Mouse (Mus musculus) kidney, embryonic 16.5 days (tissue): ENCODE results near the gene Tmem218. TPM values are rescaled to one million over a fixed set of nuclear protein-coding genes. Genes with fewer than 3 reads are reported as not detected.

Experiments
- ATAC-seq: fragments of 200-750 bp; cut with Nextera tagmentation; 2 replicates; pipeline ENCODE4 v1.8.0; 2017; ENCODE audit warnings: moderate TSS enrichment; ENCODE audit not compliant: low FRiP score, low TSS enrichment
- H3K27ac ChIP-seq: fragments of 300-500 bp; sonication (generic); 2 replicates; pipeline ENCODE4 v1.5.1; 2014; ENCODE audit warnings: low read length
- H3K27me3 ChIP-seq: fragments of 300-500 bp; sonication (generic); 2 replicates; pipeline ENCODE4 v1.6.1; 2014; ENCODE audit warnings: low read length, control low read depth, mixed read lengths; ENCODE audit not compliant: insufficient read depth
- H3K36me3 ChIP-seq: fragments of 300-500 bp; sonication (generic); 2 replicates; pipeline ENCODE4 v1.6.1; 2014; ENCODE audit warnings: low read length, control low read depth, mixed read lengths; ENCODE audit not compliant: insufficient read depth
- H3K4me1 ChIP-seq: fragments of 300-500 bp; sonication (generic); 2 replicates; pipeline ENCODE4 v1.6.1; 2014; ENCODE audit warnings: low read length, control low read depth, mixed read lengths; ENCODE audit not compliant: insufficient read depth
- H3K4me2 ChIP-seq: fragments of 300-500 bp; sonication (generic); replicated peaks from 2 replicates; pipeline ENCODE4 v1.6.1; 2014; ENCODE audit warnings: low read depth, low read length
- H3K4me3 ChIP-seq: fragments of 300-500 bp; sonication (generic); 2 replicates; pipeline ENCODE4 v1.5.1; 2014; ENCODE audit warnings: mild to moderate bottlenecking, low read length
- H3K9ac ChIP-seq: fragments of 300-500 bp; sonication (generic); replicated peaks from 2 replicates; pipeline ENCODE4 v1.6.1; 2014; ENCODE audit warnings: low read length
- H3K9me3 ChIP-seq: fragments of 300-500 bp; sonication (generic); 2 replicates; pipeline ENCODE4 v1.6.1; 2016; ENCODE audit warnings: low read length, control low read depth
- WGBS: fragments of 180-500 bp; shearing (Covaris S2); extraction: QIAGEN DNeasy Blood & Tissue Kit; methylation state at CpG from one replicate; pipeline ENCODE4 v1.1.7; 2014; 5-methylcytosine and 5-hydroxymethylcytosine counted together
- polyA plus RNA-seq: library from polyadenylated mRNA; unstranded; fragments of >200 nt; fragmentation: Nextera tagmentation; extraction: Ambion mirVana; gene quantifications from 2 replicates; pipeline ENCODE4 v1.2.1, GENCODE M21; 2015

Gene Tmem218
- polyA plus RNA-seq, 1 experiment from 2014 or later = 13.2 TPM

DNA sequence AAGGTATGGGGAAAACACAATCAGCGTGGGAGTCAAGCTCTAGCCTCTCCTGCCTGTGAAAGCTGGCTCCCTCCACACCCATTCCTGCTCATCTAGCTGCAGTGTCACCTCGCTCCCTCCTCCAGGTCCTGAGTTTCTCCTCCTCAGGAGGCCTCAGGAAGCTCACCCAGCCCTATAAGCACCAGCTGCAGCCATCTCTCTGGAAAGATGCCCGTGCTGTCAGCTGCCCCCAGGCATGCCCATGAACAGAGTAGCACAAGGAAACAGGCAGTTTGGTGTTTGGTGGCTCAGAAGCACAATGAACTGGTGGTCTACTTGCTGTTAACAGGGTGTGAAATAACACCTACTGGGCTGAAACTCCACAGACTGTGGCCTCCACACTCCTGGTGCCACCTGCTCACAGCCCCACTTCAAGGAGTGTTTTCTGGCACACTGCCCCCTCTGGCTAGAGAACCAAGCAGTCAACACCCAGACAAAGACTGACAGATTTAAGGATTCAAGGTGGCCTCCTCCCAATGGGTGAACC, 40.4 kb downstream of the Tmem218 start:
- no peaks in the 10 kb centered on the region for H3K9me3 ChIP-seq
- no peaks in the 10 kb centered on the region for H3K36me3 ChIP-seq
- H3K27me3 ChIP-seq = no peaks in the 10 kb centered on the region
- H3K27ac ChIP-seq = no peak overlapping the region; the same call in 1 of the 2 replicates
- H3K9ac ChIP-seq = no peak overlapping the region
- no peak overlapping the region for H3K4me2 ChIP-seq
- H3K4me1 ChIP-seq = peaks cover 10% of the 10 kb centered on the region
- H3K4me3 ChIP-seq = no peak overlapping the region
- peak; percentile 60 for ATAC-seq
- 25% methylated on average over 3 of the region's 3 CpGs for WGBS

DNA sequence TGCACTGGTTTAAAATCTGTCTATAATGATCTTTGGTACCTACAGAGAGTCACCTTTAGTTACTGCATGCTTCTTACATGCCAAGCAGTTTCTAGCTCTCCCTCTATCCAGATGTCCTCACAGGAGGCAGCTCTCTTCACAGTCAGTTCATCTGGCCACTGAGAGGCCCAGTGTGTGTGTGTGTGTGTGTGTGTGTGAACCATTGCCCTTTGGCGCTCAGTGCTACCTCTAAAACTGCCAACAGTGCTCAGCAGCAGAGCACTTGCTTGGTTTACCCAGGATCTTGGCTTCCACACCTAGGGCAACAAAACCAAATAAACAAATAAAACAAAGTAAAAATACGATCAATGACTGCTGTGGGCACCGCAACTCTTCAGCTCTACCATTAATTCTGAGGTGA, 42.0 kb downstream of the Tmem218 start:
- Histone ChIP-seq H3K4me2 (no peak overlapping the region), H3K9ac (no peak overlapping the region), H3K27me3 (no peaks in the 10 kb centered on the region), H3K36me3 (no peaks in the 10 kb centered on the region), H3K4me3 (no peak overlapping the region), H3K9me3 (no peaks in the 10 kb centered on the region), H3K27ac (no peak overlapping the region), H3K4me1 (peaks cover 16% of the 10 kb centered on the region)
- ATAC-seq = no peak
- WGBS = 78% methylated on average over 3 of the region's 3 CpGs

DNA sequence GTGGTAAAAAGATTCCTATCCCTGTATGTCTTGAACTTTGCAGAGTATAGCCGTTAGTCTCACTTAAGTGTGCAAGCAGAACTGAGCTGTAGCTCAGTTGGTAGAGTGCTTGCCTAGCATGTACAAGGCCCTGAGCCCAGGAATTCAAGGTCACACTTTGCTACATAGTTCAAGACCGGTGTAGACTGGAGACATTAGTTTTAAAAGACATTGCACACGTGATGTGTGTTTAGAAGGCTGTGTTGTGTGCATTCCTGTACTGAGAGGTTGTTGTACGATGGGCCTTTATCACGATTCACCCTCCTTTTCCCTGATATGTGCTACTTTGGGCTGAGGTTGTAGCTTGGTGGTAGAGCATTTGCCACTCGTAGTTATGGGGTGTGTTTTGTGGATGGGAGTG, 42.6 kb downstream of the Tmem218 start:
- Histone ChIP-seq H3K4me3 (no peak overlapping the region), H3K36me3 (no peaks in the 10 kb centered on the region), H3K27ac (no peak overlapping the region), H3K9ac (no peak overlapping the region), H3K4me1 (peaks cover 21% of the 10 kb centered on the region), H3K27me3 (no peaks in the 10 kb centered on the region), H3K9me3 (no peaks in the 10 kb centered on the region), H3K4me2 (no peak overlapping the region)
- ATAC-seq = no peak
- 82% methylated on average over 6 of the region's 6 CpGs for WGBS

DNA sequence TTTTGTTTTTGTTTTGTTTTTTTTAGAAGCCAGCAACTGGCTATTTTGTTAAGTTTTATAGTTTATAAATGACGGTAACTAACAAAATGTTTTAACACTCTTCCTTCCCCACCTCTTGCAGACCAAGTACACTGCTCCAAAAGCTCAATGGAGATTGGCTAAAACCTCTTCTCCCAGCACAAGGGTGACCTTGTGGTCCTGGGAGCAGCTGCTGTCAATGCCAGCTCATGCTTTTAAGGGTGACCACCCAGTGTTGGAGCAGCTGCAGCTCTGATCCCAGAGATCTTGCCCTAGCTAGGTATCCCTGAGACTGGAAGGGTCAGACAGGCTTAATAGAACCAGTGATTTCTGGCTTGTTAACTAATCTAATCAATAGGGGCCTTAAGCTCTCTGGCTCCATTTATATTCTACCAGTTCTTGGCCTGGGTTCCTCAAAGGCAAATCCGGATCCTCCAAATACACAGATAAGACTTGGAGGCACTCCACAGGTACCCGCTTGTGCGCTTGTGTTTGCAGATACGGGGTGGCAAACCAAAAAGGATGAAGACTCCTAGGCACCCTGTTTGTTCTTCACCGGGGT, 46.6 kb downstream of the Tmem218 start:
- H3K9ac ChIP-seq = peak overlapping the region; percentile 68; the same call in 1 of the 2 replicates
- WGBS = 18% methylated on average over 6 of the region's 6 CpGs
- ATAC-seq = no peak
- H3K27me3 ChIP-seq = no peaks in the 10 kb centered on the region
- H3K4me2 ChIP-seq = peak overlapping the region; percentile 94
- peaks cover 11% of the 10 kb centered on the region for H3K4me1 ChIP-seq
- no peaks in the 10 kb centered on the region for H3K36me3 ChIP-seq
- H3K4me3 ChIP-seq = peak overlapping the region; percentile 55
- H3K9me3 ChIP-seq = no peaks in the 10 kb centered on the region
- no peak overlapping the region for H3K27ac ChIP-seq

DNA sequence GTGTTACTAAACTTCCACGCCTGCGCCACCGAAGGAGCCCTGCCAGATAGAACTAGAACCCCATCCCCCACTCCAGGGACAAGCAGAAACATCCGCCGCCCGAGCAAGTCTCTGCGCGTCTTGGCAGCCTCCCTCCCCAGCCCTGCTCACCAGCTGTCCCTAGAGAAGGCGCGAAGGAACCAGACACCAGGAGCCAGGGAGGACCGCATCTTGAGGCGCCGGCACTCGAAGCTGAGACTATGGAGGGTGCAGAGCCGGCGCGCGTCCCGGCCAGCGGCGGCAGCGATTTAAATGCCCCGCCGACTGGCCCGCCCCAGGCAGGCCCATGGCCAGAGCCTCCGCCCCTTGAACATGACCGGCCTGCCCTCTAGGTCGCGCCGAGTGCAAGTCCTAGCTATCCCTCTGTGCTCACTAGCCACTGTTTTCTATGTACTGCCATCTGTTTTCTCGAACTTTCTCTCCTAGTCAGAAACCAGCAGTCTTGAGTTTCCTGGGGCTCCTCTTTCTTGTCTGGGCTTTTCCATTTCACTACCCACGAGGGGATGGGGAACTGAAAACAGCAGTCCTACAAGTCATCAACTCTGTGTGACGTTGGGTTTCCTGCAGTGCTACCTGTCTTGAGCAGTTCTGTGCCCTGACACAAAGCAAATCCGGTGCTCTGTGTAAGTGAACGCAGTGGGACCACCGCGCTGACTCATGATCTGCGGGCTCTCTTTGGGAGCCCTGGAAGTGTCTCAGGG, 47.3 kb downstream of the Tmem218 start, which contains the start of gene Slc37a2:
Gene Slc37a2 (minus strand): TSS at position 590 of the 740 bp plus-strand sequence.
- Histone ChIP-seq H3K4me3 (peak within 1 kb of the TSS; percentile 55), H3K27ac (no peak within 1 kb of the TSS), H3K4me2 (peak within 1 kb of the TSS; percentile 94), H3K9ac (peak within 1 kb of the TSS; percentile 68), H3K27me3 (no peaks in the 10 kb centered on the region), H3K36me3 (no peaks in the 10 kb centered on the region), H3K4me1 (peaks cover 11% of the 10 kb centered on the region), H3K9me3 (no peaks in the 10 kb centered on the region)
- 3% methylated on average over 38 of the region's 38 CpGs for WGBS
- peak; percentile 92 for ATAC-seq

DNA sequence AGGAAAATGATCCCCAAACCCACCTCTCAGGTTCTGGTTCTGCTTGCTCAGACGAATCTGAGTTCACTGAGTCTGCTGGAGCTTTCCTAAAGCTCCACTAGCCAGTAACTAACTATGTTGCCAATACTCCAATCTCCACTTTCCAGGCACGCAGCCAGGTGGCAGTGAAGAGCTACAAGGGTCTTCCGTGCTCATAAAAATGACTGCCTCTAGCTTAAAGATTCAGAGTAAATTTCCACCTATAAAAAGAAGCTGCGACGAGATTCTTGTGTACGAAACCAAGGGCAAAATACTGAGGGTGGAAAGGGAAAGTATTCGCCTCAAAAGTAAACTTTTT, 47.8 kb downstream of the Tmem218 start:
- no peaks in the 10 kb centered on the region for H3K27me3 ChIP-seq
- ATAC-seq = peak; percentile 64; the same call in 1 of the 2 replicates
- peak overlapping the region; percentile 55 for H3K4me3 ChIP-seq
- no peak overlapping the region for H3K27ac ChIP-seq
- WGBS = 24% methylated on average over 7 of the region's 7 CpGs
- peak overlapping the region; percentile 94 for H3K4me2 ChIP-seq
- H3K9ac ChIP-seq = peak overlapping the region; percentile 68
- peaks cover 11% of the 10 kb centered on the region for H3K4me1 ChIP-seq
- no peaks in the 10 kb centered on the region for H3K9me3 ChIP-seq
- no peaks in the 10 kb centered on the region for H3K36me3 ChIP-seq

DNA sequence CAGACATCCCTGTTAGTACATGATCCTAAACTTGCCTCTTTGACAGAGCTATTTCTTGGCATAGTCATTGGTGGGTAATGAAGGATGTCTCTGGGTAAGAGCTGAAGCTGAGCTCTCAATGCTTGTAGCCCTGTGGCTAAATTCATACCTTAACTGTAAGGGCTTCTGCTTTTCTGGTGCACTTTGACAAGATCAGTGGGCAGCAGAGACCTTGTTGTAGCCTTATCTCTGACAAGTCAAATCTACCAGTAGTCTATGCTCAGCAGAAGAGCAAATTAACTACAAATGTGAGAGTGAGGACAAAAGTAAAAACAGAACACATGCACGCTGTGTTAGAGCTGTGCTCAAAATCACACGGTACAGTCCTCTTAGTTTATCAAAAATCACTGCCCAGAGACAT, 58.6 kb downstream of the Tmem218 start:
- H3K4me2 ChIP-seq = no peak overlapping the region
- no peak for ATAC-seq
- H3K4me1 ChIP-seq = no peaks in the 10 kb centered on the region
- H3K27me3 ChIP-seq = no peaks in the 10 kb centered on the region
- H3K36me3 ChIP-seq = no peaks in the 10 kb centered on the region
- no peaks in the 10 kb centered on the region for H3K9me3 ChIP-seq
- no peak overlapping the region for H3K4me3 ChIP-seq
- no peak overlapping the region for H3K27ac ChIP-seq
- no peak overlapping the region for H3K9ac ChIP-seq
- WGBS = 92% methylated on average over 2 of the region's 2 CpGs

Other genes with a start within 250 kb of the Tmem218 start
- gene Pknox2, start 60.8 kb upstream of the Tmem218 start, polyA plus RNA-seq = 11.0 and 12.7 TPM in 2 replicates
- 2.0 TPM in 2 replicates for gene Slc37a2, start 47.5 kb downstream of the Tmem218 start, polyA plus RNA-seq
- gene Ccdc15, start 140.2 kb downstream of the Tmem218 start, polyA plus RNA-seq = 5.2 and 8.3 TPM in 2 replicates
- gene Hepacam, start 159.1 kb downstream of the Tmem218 start, polyA plus RNA-seq = 0.05 TPM in 1 of 2 replicates, not detected in the other
- 20.1 and 23.8 TPM in 2 replicates for gene Robo4, start 193.7 kb downstream of the Tmem218 start, polyA plus RNA-seq
- 0.29 and 0.35 TPM in 2 replicates for gene Robo3, start 225.0 kb downstream of the Tmem218 start, polyA plus RNA-seq